Mouse (Mus musculus) liver, embryonic 14.5 days (tissue): ENCODE results near the gene Nucb1.

ENCODE experiments used
- CTCF ChIP-seq: IDR thresholded peaks from 2 replicates; pipeline ENCODE4 v1.5.1; 2016; ENCODE audit warnings: antibody characterized with exemption, low read depth, control low read depth
- EP300 ChIP-seq: IDR thresholded peaks from 2 replicates; pipeline ENCODE4 v1.6.1; 2016; ENCODE audit warnings: antibody characterized with exemption, low read depth

- TF ChIP-seq CTCF: no peak
- no peak for TF ChIP-seq EP300
These were observed 4.2 kb upstream of the Nucb1 start for GRCm38 (mm10) chr7:45514411-45514810.
